Mouse (Mus musculus): Measurements from ENCODE around the gene Sema4a. TPM values are rescaled to one million over a fixed set of nuclear protein-coding genes. Genes with fewer than 3 reads are reported as not detected.

The Sema4a gene
- polyA plus RNA-seq, 1 experiment from 2014 or later: 13.6 TPM

- Histone ChIP-seq H3K27me3 (replicated peaks) (peaks cover 58% of the 10 kb centered on the region), H3K9ac (no peak overlapping the region)
These were observed 22.2 kb upstream of the Sema4a start for GRCm38 (mm10) chr3:88483141-88483540.

GRCm38 (mm10) chr3:88482336-88482735 is 21.4 kb upstream of the Sema4a start:
- Histone ChIP-seq H3K4me3 (no peak overlapping the region), H3K9me3 (no peaks in the 10 kb centered on the region), H3K9ac (no peak overlapping the region), H3K36me3 (peaks cover 6% of the 10 kb centered on the region; the same call in 1 of the 2 replicates), H3K4me1 (peaks cover 6% of the 10 kb centered on the region), H3K27me3 (replicated peaks) (peaks cover 55% of the 10 kb centered on the region), H3K4me2 (replicated peaks) (no peak overlapping the region), H3K27ac (no peak overlapping the region)
- WGBS: 25% methylated on average over 18 of the region's 18 CpGs
- no peak for ATAC-seq (ENCODE audit: low FRiP score, low read depth)

More at GRCm38 (mm10) chr3:88483141-88483540, 22.2 kb upstream of the Sema4a start:
- WGBS: 74% methylated on average over 8 of the region's 8 CpGs
- ATAC-seq (ENCODE audit: low FRiP score, low read depth): no peak; the same call in 1 of the 2 replicates
- no peaks in the 10 kb centered on the region for H3K9me3 ChIP-seq
- H3K4me2 ChIP-seq (replicated peaks): no peak overlapping the region
- peaks cover 6% of the 10 kb centered on the region; the same call in 1 of the 2 replicates for H3K36me3 ChIP-seq
- H3K4me3 ChIP-seq: no peak overlapping the region
- peaks cover 6% of the 10 kb centered on the region for H3K4me1 ChIP-seq
- no peak overlapping the region for H3K27ac ChIP-seq

GRCm38 (mm10) chr3:88481372-88482040 is 20.5 kb upstream of the Sema4a start:
- Histone ChIP-seq H3K27ac (no peak overlapping the region), H3K27me3 (replicated peaks) (peaks cover 46% of the 10 kb centered on the region), H3K9ac (no peak overlapping the region), H3K4me2 (replicated peaks) (no peak overlapping the region), H3K36me3 (peaks cover 6% of the 10 kb centered on the region; the same call in 1 of the 2 replicates), H3K4me3 (no peak overlapping the region), H3K9me3 (no peaks in the 10 kb centered on the region), H3K4me1 (peaks cover 6% of the 10 kb centered on the region)
- no peak for ATAC-seq (ENCODE audit: low FRiP score, low read depth)
- WGBS: 59% methylated on average over 8 of the region's 8 CpGs

GRCm38 (mm10) chr3:88480679-88481078 is 19.7 kb upstream of the Sema4a start:
- Histone ChIP-seq H3K4me1 (peaks cover 6% of the 10 kb centered on the region), H3K36me3 (0 out of 2 replicates have a peak, but pooled peaks cover 1% of the 10 kb centered on the region), H3K4me3 (no peak overlapping the region), H3K27ac (no peak overlapping the region), H3K4me2 (replicated peaks) (no peak overlapping the region), H3K9me3 (no peaks in the 10 kb centered on the region), H3K27me3 (replicated peaks) (peaks cover 38% of the 10 kb centered on the region), H3K9ac (no peak overlapping the region)
- no peak for ATAC-seq (ENCODE audit: low FRiP score, low read depth)
- 86% methylated on average over 5 of the region's 5 CpGs for WGBS

- no peak for ATAC-seq (ENCODE audit: low FRiP score, low read depth)
- 85% methylated on average over 4 of the region's 4 CpGs for WGBS
- no peak overlapping the region for H3K9ac ChIP-seq
- H3K4me3 ChIP-seq: no peak overlapping the region
- H3K4me2 ChIP-seq (replicated peaks): no peak overlapping the region
- H3K27ac ChIP-seq: no peak overlapping the region
- peaks cover 4% of the 10 kb centered on the region for H3K4me1 ChIP-seq
- no peaks in the 10 kb centered on the region for H3K36me3 ChIP-seq
- peaks cover 30% of the 10 kb centered on the region for H3K27me3 ChIP-seq (replicated peaks)
- H3K9me3 ChIP-seq: no peaks in the 10 kb centered on the region
These were observed 18.8 kb upstream of the Sema4a start for GRCm38 (mm10) chr3:88479828-88480227.

- H3K4me3 ChIP-seq: no peak overlapping the region
- no peaks in the 10 kb centered on the region for H3K36me3 ChIP-seq
- ATAC-seq (ENCODE audit: low FRiP score, low read depth): no peak
- no peak overlapping the region for H3K27ac ChIP-seq
- 65% methylated on average over 3 of the region's 3 CpGs for WGBS
- H3K9ac ChIP-seq: no peak overlapping the region
- H3K27me3 ChIP-seq (replicated peaks): peaks cover 23% of the 10 kb centered on the region
- H3K9me3 ChIP-seq: no peaks in the 10 kb centered on the region
- no peak overlapping the region for H3K4me2 ChIP-seq (replicated peaks)
- no peaks in the 10 kb centered on the region for H3K4me1 ChIP-seq
These were observed 18.2 kb upstream of the Sema4a start for GRCm38 (mm10) chr3:88479163-88479562.

- 2% methylated on average over 8 of the region's 8 CpGs for WGBS
- H3K4me1 ChIP-seq: no peaks in the 10 kb centered on the region
These were observed 16.8 kb upstream of the Sema4a start for GRCm38 (mm10) chr3:88477735-88478134.

GRCm38 (mm10) chr3:88476403-88476802 is 15.4 kb upstream of the Sema4a start:
- ATAC-seq (ENCODE audit: low FRiP score, low read depth): no peak
- WGBS: 68% methylated on average over 6 of the region's 6 CpGs

More at GRCm38 (mm10) chr3:88477735-88478134, 16.8 kb upstream of the Sema4a start:
- no peak overlapping the region for H3K4me2 ChIP-seq (replicated peaks)
- no peak overlapping the region for H3K27ac ChIP-seq
- 0 out of 2 replicates have a peak, but pooled peaks have one; percentile 25 for ATAC-seq (ENCODE audit: low FRiP score, low read depth)
- H3K36me3 ChIP-seq: no peaks in the 10 kb centered on the region
- H3K9me3 ChIP-seq: no peaks in the 10 kb centered on the region
- no peak overlapping the region for H3K9ac ChIP-seq
- peaks cover 9% of the 10 kb centered on the region for H3K27me3 ChIP-seq (replicated peaks)
- H3K4me3 ChIP-seq: no peak overlapping the region

GRCm38 (mm10) chr3:88473571-88473970 is 12.6 kb upstream of the Sema4a start:
- Histone ChIP-seq H3K36me3 (no peaks in the 10 kb centered on the region), H3K9ac (no peak overlapping the region), H3K4me2 (replicated peaks) (no peak overlapping the region), H3K27ac (no peak overlapping the region), H3K9me3 (no peaks in the 10 kb centered on the region), H3K27me3 (replicated peaks) (no peaks in the 10 kb centered on the region), H3K4me1 (no peaks in the 10 kb centered on the region), H3K4me3 (no peak overlapping the region)
- ATAC-seq (ENCODE audit: low FRiP score, low read depth): no peak
- 93% methylated on average over 1 of the region's 1 CpGs for WGBS

More at GRCm38 (mm10) chr3:88476403-88476802, 15.4 kb upstream of the Sema4a start:
- Histone ChIP-seq H3K9ac (no peak overlapping the region), H3K4me3 (no peak overlapping the region), H3K9me3 (no peaks in the 10 kb centered on the region), H3K36me3 (no peaks in the 10 kb centered on the region), H3K27ac (no peak overlapping the region), H3K4me2 (replicated peaks) (no peak overlapping the region), H3K4me1 (no peaks in the 10 kb centered on the region), H3K27me3 (replicated peaks) (no peaks in the 10 kb centered on the region)

GRCm38 (mm10) chr3:88473020-88473419 is 12.0 kb upstream of the Sema4a start:
- no peak; the same call in 1 of the 2 replicates for ATAC-seq (ENCODE audit: low FRiP score, low read depth)
- Histone ChIP-seq H3K36me3 (no peaks in the 10 kb centered on the region), H3K9me3 (no peaks in the 10 kb centered on the region), H3K27ac (no peak overlapping the region), H3K4me3 (no peak overlapping the region), H3K9ac (no peak overlapping the region), H3K4me2 (replicated peaks) (no peak overlapping the region), H3K4me1 (no peaks in the 10 kb centered on the region), H3K27me3 (replicated peaks) (no peaks in the 10 kb centered on the region)
- WGBS: 26% methylated on average over 5 of the region's 5 CpGs

- H3K4me1 ChIP-seq: no peaks in the 10 kb centered on the region
- no peak overlapping the region for H3K9ac ChIP-seq
- 0 out of 2 replicates have a peak, but pooled peaks cover 5% of the 10 kb centered on the region for H3K27me3 ChIP-seq (replicated peaks)
- no peak overlapping the region for H3K27ac ChIP-seq
- no peak overlapping the region for H3K4me3 ChIP-seq
- H3K9me3 ChIP-seq: no peaks in the 10 kb centered on the region
- no peak for ATAC-seq (ENCODE audit: low FRiP score, low read depth)
- no peak overlapping the region for H3K4me2 ChIP-seq (replicated peaks)
- WGBS: 26% methylated on average over 10 of the region's 10 CpGs
- no peaks in the 10 kb centered on the region for H3K36me3 ChIP-seq
These were observed 10.0 kb upstream of the Sema4a start for GRCm38 (mm10) chr3:88470943-88471479.

- Histone ChIP-seq H3K9ac (no peak overlapping the region), H3K4me1 (no peaks in the 10 kb centered on the region), H3K27me3 (replicated peaks) (0 out of 2 replicates have a peak, but pooled peaks cover 5% of the 10 kb centered on the region), H3K4me2 (replicated peaks) (no peak overlapping the region), H3K9me3 (no peaks in the 10 kb centered on the region), H3K27ac (no peak overlapping the region), H3K36me3 (no peaks in the 10 kb centered on the region), H3K4me3 (no peak overlapping the region)
- ATAC-seq (ENCODE audit: low FRiP score, low read depth): no peak
- 83% methylated on average over 2 of the region's 2 CpGs for WGBS
These were observed 8.5 kb upstream of the Sema4a start for GRCm38 (mm10) chr3:88469466-88469865.
